Comparison of ENCODE assay signal across 7 mouse cellular contexts in genomic region chr2:170496154-170496930, GRCm38 (mm10). TPM values are rescaled to one million over a fixed set of nuclear protein-coding genes. Genes with fewer than 3 reads are reported as not detected.
DNase-seq lines count a peak whose midpoint lies in the region; ATAC-seq lines count a peak whose summit lies in the region.

Gene Pfdn4 (plus strand): TSS chr2:170496428.

- no peak for ATAC-seq in embryonic facial prominence, embryonic 13.5 days (ENCODE audit: insufficient number of reproducible peaks, insufficient read depth, low FRiP score, low TSS enrichment, low read depth)
- no peak for ATAC-seq in midbrain, embryonic 15.5 days (replicated peaks)

- H3K27me3 ChIP-seq in embryonic facial prominence, embryonic 13.5 days, result peaks cover 83% of the 10 kb centered on the region
- peaks cover 62% of the 10 kb centered on the region for H3K27me3 ChIP-seq in midbrain, embryonic 15.5 days (replicated peaks)

- no peaks in the 10 kb centered on the region for H3K36me3 ChIP-seq in embryonic facial prominence, embryonic 13.5 days
- no peaks in the 10 kb centered on the region for H3K36me3 ChIP-seq in midbrain, embryonic 15.5 days (replicated peaks)

- H3K27ac ChIP-seq in embryonic facial prominence, embryonic 13.5 days, result no peak within 1 kb of the TSS
- H3K27ac ChIP-seq in midbrain, embryonic 15.5 days, result no peak within 1 kb of the TSS

- DNase-seq in urinary bladder, postnatal 14 days (ENCODE audit: low spot score), result peak; percentile 29
- DNase-seq in urinary bladder, postnatal 4 days (ENCODE audit: low spot score in 2 of 2), result no peak
- DNase-seq in heart, postnatal 14 days, result peak; percentile 22 to 24
- DNase-seq in left cerebral cortex, postnatal 10 days (ENCODE audit: extremely low spot score in 1 of 2, low spot score in 2 of 2), result no peak
- no peak for DNase-seq in spleen, postnatal 36 days (ENCODE audit: low spot score in 2 of 2)

- peaks cover 16% of the 10 kb centered on the region for H3K4me1 ChIP-seq in embryonic facial prominence, embryonic 13.5 days
- H3K4me1 ChIP-seq in midbrain, embryonic 15.5 days, result peaks cover 22% of the 10 kb centered on the region

- peak within 1 kb of the TSS; percentile 55 for H3K4me2 ChIP-seq in embryonic facial prominence, embryonic 13.5 days
- H3K4me2 ChIP-seq in midbrain, embryonic 15.5 days, result peak within 1 kb of the TSS; percentile 48

- under 1% methylated on average over 46 of the region's 46 CpGs for WGBS in embryonic facial prominence, embryonic 13.5 days
- 1% methylated on average over 46 of the region's 46 CpGs for WGBS in midbrain, embryonic 15.5 days

- H3K9me3 ChIP-seq in embryonic facial prominence, embryonic 13.5 days, result no peaks in the 10 kb centered on the region
- H3K9me3 ChIP-seq in midbrain, embryonic 15.5 days, result no peaks in the 10 kb centered on the region

- H3K9ac ChIP-seq in embryonic facial prominence, embryonic 13.5 days, result no peak within 1 kb of the TSS
- H3K9ac ChIP-seq in midbrain, embryonic 15.5 days, result 0 out of 2 replicates have a peak within 1 kb of the TSS, but pooled peaks have one; percentile 2

- H3K4me3 ChIP-seq in embryonic facial prominence, embryonic 13.5 days, result peak within 1 kb of the TSS; percentile 31
- peak within 1 kb of the TSS; percentile 25 for H3K4me3 ChIP-seq in midbrain, embryonic 15.5 days

- intact Hi-C loops in heart, postnatal 14 days (cut with DNase I), result no loop called here
- intact Hi-C loops in left cerebral cortex, postnatal 10 days (cut with DNase I), result no loop called here

RNA-seq across cellular contexts. Expression of gene Pfdn4, which starts in this region (rescaled TPM):
- 90.0 and 93.0 TPM in 2 replicates for polyA plus RNA-seq in embryonic facial prominence, embryonic 13.5 days (2015; fragmentation: Nextera tagmentation; extraction: Ambion mirVana)
- 10 to 100 TPM in 1 of 2 experiments, 1 to 10 TPM in 1; 8.5 to 12.0 TPM for total RNA-seq in heart, postnatal 14 days (2021)
- total RNA-seq in left cerebral cortex, postnatal 10 days (2021), result 10 to 100 TPM; 37.3 to 40.9 TPM
- 103 and 110 TPM in 2 replicates for polyA plus RNA-seq in midbrain, embryonic 15.5 days (2015; fragmentation: Nextera tagmentation; extraction: Ambion mirVana)

Comparison
In these comparisons a context has a peak if more than half of its experiments do, and no peak if none do; other contexts are left out.
1. DNase-seq: peak in urinary bladder, postnatal 14 days (single experiment) and heart, postnatal 14 days (2 of 2); none in urinary bladder, postnatal 4 days (0 of 2), left cerebral cortex, postnatal 10 days (0 of 2) and spleen, postnatal 36 days (0 of 2).